Mouse (Mus musculus) limb, embryonic 12.5 days (tissue): ENCODE measurements at regions not wholly inside any gene's neighbourhood (a gene's known extent, or its start where the extent isn't known, plus 50 kb on each side); places are given as distances from the start of the nearest gene placed in this dataset.

Experiments
- ATAC-seq: fragments of 200-750 bp; cut with Nextera tagmentation; 2 replicates; pipeline ENCODE4 v1.8.0; 2017; ENCODE audit warnings: low read depth, moderate TSS enrichment; ENCODE audit not compliant: insufficient number of reproducible peaks, insufficient read depth, low FRiP score, low TSS enrichment
- H3K27ac ChIP-seq: fragments of 300-500 bp; sonication (generic); 2 replicates; pipeline ENCODE4 v1.5.1; 2016; ENCODE audit warnings: mild to moderate bottlenecking, moderate library complexity
- H3K27me3 ChIP-seq: fragments of 300-500 bp; sonication (generic); 2 replicates; pipeline ENCODE4 v1.6.1; 2016; ENCODE audit warnings: mild to moderate bottlenecking, moderate library complexity
- H3K36me3 ChIP-seq: fragments of 300-500 bp; sonication (generic); 2 replicates; pipeline ENCODE4 v1.6.1; 2016; ENCODE audit warnings: mild to moderate bottlenecking, moderate library complexity
- H3K4me1 ChIP-seq: fragments of 300-500 bp; sonication (generic); replicated peaks from 2 replicates; pipeline ENCODE4 v1.6.1; 2016
- H3K4me2 ChIP-seq: fragments of 300-500 bp; sonication (generic); 2 replicates; pipeline ENCODE4 v1.6.1; 2016; ENCODE audit warnings: mild to moderate bottlenecking, moderate library complexity
- H3K4me3 ChIP-seq: fragments of 300-500 bp; sonication (generic); replicated peaks from 2 replicates; pipeline ENCODE4 v1.5.1; 2016; ENCODE audit warnings: mild to moderate bottlenecking
- H3K9ac ChIP-seq: fragments of 300-500 bp; sonication (generic); replicated peaks from 2 replicates; pipeline ENCODE4 v1.6.1; 2016; ENCODE audit warnings: mild to moderate bottlenecking, moderate library complexity
- H3K9me3 ChIP-seq: fragments of 300-500 bp; sonication (generic); 2 replicates; pipeline ENCODE4 v1.6.1; 2016; ENCODE audit warnings: mild to moderate bottlenecking, moderate library complexity
- WGBS: fragments of 180-500 bp; shearing (Covaris S2); methylation state at CpG from one replicate; pipeline ENCODE4 v1.1.7; 2016; 5-methylcytosine and 5-hydroxymethylcytosine counted together

DNA sequence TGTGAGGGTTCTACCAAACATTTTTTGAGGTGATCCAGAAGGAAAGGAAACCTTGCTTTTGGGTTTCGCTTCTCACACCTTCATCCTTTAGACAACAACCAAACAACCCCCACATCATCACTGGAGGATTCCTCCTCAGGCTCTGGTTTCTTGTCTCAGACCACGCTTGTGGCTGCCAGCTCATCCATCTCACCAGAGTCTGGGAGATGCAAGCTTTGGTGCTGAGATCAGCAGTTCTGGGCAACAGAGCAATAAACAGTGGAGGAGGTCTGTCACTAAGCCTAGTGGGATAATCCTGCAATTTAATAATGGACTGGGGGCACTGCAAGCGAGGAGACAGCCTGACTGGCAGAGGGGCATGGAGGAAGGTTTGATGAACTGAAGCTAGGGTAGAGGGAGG is 146.3 kb upstream of the Camk1g start:
- H3K9me3 ChIP-seq = no peaks in the 10 kb centered on the region
- no peak overlapping the region for H3K9ac ChIP-seq
- H3K4me3 ChIP-seq = no peak overlapping the region
- H3K4me2 ChIP-seq = no peak overlapping the region
- no peak for ATAC-seq
- no peaks in the 10 kb centered on the region for H3K36me3 ChIP-seq
- H3K27ac ChIP-seq = 0 out of 2 replicates have a peak overlapping the region, but pooled peaks have one; percentile 80
- H3K4me1 ChIP-seq = peaks cover 45% of the 10 kb centered on the region
- H3K27me3 ChIP-seq = no peaks in the 10 kb centered on the region
- 51% methylated on average over 3 of the region's 3 CpGs for WGBS

DNA sequence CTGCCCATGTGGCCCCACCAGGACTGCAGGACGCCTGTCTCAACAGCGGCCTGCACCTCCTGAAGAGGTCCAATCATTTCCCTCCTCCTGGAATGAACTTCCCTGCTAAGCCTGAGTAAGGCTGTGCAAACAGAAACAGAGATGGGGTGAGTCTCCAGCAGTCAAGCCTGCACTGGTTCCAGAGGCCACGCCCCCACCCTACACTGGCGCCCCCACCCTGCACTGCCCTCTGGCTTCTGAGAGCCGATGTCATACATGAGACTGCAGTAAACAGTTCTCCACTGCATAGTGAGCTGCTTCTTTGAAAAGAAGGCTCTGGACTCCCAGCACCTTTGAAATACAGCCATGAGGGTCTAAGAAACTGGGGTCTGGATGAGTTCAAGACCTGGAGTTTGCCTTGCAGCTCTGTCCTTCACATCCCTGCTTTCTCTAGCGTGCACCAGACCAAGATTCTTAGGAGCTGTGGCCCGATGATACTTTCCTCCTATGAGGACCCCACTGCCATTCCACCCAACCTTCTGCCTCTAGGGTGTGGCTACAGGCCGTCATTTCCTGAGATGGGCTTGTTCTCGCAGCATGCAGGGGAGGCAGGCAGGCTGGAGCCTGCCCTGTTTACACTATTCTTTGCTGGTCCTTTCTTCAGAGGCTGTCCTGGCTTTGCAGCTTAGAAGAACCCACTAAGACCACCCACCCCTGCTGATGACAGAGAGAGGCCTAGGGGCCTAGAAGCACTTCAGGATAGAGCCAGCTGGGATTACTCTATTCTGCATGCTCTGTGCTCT is 144.0 kb upstream of the Camk1g start:
- ATAC-seq = peak; percentile 72; the same call in 1 of the 2 replicates
- peaks cover 55% of the 10 kb centered on the region for H3K4me1 ChIP-seq
- H3K4me2 ChIP-seq = no peak overlapping the region
- H3K9me3 ChIP-seq = no peaks in the 10 kb centered on the region
- no peak overlapping the region for H3K4me3 ChIP-seq
- no peaks in the 10 kb centered on the region; the same call in 1 of the 2 replicates for H3K27me3 ChIP-seq
- no peak overlapping the region for H3K9ac ChIP-seq
- peak overlapping the region; percentile 47; the same call in 1 of the 2 replicates for H3K27ac ChIP-seq
- H3K36me3 ChIP-seq = no peaks in the 10 kb centered on the region
- WGBS = 28% methylated on average over 9 of the region's 9 CpGs

DNA sequence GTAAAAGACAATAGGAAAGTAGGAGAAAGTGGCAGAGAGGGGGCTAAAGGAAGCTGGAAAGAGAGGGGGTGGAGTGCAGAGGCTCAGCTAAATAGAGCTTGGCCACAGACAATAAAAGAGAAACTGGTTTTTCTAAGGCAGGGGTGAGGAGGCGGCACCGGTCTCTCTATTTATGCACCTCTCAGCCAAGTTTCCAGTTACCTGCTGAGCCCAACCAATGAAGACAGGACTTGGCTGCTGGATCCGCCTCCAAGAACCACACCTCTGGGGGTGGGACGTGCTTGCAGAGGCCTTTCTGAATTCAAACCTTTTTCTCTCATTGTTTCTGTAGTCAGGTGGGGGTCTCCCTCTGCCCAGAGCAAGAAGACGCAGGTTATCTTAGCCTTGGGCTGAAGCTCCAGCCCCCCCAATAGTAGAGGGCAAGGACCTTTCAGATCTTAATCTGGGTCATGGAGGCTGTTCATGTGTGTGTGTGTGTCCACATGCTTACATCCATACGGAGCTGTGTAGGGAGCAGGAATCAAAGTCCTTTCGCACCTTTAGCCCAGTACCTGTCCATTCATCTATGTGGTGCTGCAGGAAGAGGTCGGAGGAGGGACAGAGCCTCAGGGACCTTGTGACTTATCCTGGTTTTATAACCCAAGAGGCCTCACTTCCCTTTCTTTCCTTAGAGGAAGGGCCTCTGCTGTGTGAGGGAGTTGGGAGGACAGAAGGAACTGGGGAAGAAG is 140.1 kb upstream of the Camk1g start:
- Histone ChIP-seq H3K36me3 (no peaks in the 10 kb centered on the region), H3K4me3 (no peak overlapping the region), H3K4me1 (peaks cover 28% of the 10 kb centered on the region), H3K4me2 (no peak overlapping the region), H3K9me3 (no peaks in the 10 kb centered on the region), H3K27me3 (no peaks in the 10 kb centered on the region; the same call in 1 of the 2 replicates), H3K27ac (no peak overlapping the region), H3K9ac (no peak overlapping the region)
- 37% methylated on average over 8 of the region's 8 CpGs for WGBS
- peak; percentile 37; the same call in 1 of the 2 replicates for ATAC-seq

DNA sequence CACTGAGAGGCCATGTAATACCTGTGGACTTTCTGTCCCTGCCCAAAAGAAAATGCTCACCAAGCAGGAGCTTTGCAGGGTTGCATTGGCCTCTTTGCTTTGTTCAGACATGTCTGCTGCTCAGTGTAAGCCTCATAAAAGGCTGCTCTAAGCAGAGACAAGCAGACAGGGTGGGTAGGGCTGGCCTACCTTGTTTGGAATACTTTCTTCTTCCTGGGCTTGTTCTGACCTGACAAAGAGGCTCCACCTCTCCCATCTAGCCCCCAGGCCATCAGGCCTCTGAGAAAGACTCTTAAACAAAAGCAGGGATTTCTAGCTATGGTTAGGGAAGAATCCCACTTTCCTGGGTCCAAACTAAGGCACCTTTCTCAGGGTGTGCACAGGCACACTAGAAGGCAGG is 138.2 kb upstream of the Camk1g start:
- Histone ChIP-seq H3K9me3 (no peaks in the 10 kb centered on the region), H3K4me3 (peak overlapping the region; percentile 21), H3K27ac (peak overlapping the region; percentile 8; the same call in 1 of the 2 replicates), H3K36me3 (no peaks in the 10 kb centered on the region), H3K4me2 (0 out of 2 replicates have a peak overlapping the region, but pooled peaks have one; percentile 1), H3K9ac (no peak overlapping the region), H3K27me3 (no peaks in the 10 kb centered on the region; the same call in 1 of the 2 replicates), H3K4me1 (peaks cover 10% of the 10 kb centered on the region; the same call in 1 of the 2 replicates)
- no peak for ATAC-seq

DNA sequence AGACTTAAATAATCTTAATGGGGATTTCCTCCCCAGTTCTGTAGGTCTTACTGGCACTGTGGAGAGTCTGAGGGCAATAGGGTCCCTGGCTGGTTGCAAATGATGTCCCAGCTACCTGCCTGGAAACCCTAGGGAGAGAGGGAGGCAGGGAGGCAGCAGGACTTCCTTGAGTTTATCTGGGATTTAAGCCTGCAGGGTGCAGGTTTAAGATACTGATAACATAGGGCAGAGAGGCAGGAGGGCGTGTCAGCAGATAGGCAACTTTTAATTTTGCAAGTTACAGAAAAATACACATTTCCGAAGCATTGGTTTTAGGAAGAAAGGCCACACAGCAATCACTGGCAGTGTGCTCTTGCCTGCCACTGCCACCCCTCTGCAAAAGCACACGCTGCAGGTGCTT is 136.9 kb upstream of the Camk1g start:
- no peaks in the 10 kb centered on the region; the same call in 1 of the 2 replicates for H3K27me3 ChIP-seq
- H3K4me2 ChIP-seq = peak overlapping the region; percentile 31
- H3K4me1 ChIP-seq = peaks cover 10% of the 10 kb centered on the region; the same call in 1 of the 2 replicates
- H3K36me3 ChIP-seq = no peaks in the 10 kb centered on the region
- H3K9me3 ChIP-seq = no peaks in the 10 kb centered on the region
- no peak overlapping the region for H3K4me3 ChIP-seq
- 70% methylated on average over 3 of the region's 3 CpGs for WGBS
- no peak for ATAC-seq
- 0 out of 2 replicates have a peak overlapping the region, but pooled peaks have one; percentile 29 for H3K27ac ChIP-seq
- H3K9ac ChIP-seq = 0 out of 2 replicates have a peak overlapping the region, but pooled peaks have one; percentile 1

DNA sequence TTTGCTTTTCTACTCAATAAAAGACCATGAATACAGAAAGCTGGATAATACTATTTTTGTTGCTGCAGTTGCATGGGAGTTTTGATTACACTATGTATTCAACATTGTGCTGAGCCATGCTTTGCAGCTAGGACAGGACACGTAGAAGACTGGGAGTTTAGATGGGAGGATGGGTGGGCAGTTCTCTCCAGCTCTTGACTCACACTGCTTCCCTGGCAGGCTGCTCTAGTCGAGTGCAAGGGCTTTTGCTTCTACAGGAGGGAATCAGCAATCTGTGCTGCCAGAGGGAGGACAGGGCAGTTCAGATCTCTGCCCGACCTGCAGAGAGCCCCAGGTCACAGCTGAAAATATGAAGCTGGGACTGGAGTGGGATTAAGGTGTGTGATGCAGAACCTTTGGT is 135.3 kb upstream of the Camk1g start:
- Histone ChIP-seq H3K27ac (no peak overlapping the region), H3K9me3 (no peaks in the 10 kb centered on the region), H3K9ac (no peak overlapping the region), H3K4me3 (no peak overlapping the region), H3K36me3 (no peaks in the 10 kb centered on the region), H3K4me2 (no peak overlapping the region), H3K27me3 (0 out of 2 replicates have a peak, but pooled peaks cover 4% of the 10 kb centered on the region), H3K4me1 (peaks cover 6% of the 10 kb centered on the region; the same call in 1 of the 2 replicates)
- WGBS = 36% methylated on average over 3 of the region's 3 CpGs
- no peak for ATAC-seq

DNA sequence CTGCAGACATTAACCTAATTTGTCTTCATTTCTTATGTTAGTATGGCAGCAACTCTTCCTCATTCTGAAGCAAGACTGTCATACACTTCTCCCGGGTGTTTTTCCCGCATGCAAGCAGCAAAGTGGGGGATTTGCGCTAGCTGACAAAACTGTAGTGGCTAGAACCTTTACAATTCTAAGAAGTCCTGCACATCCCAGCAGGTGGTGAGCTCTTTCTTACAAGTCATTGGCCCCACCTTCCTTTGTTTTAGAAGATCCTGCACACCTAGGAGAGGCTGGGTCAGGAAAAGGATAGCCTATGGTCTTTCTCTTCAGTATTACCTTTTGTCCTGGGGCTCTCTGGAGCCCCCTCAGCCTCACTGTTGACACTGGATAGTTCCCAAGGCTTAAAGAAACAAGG is 134.5 kb upstream of the Camk1g start:
- Histone ChIP-seq H3K4me3 (no peak overlapping the region), H3K4me2 (no peak overlapping the region), H3K9ac (no peak overlapping the region), H3K27ac (no peak overlapping the region), H3K36me3 (no peaks in the 10 kb centered on the region), H3K27me3 (0 out of 2 replicates have a peak, but pooled peaks cover 4% of the 10 kb centered on the region), H3K4me1 (no peaks in the 10 kb centered on the region), H3K9me3 (no peaks in the 10 kb centered on the region)
- WGBS = 48% methylated on average over 3 of the region's 3 CpGs
- ATAC-seq = no peak

DNA sequence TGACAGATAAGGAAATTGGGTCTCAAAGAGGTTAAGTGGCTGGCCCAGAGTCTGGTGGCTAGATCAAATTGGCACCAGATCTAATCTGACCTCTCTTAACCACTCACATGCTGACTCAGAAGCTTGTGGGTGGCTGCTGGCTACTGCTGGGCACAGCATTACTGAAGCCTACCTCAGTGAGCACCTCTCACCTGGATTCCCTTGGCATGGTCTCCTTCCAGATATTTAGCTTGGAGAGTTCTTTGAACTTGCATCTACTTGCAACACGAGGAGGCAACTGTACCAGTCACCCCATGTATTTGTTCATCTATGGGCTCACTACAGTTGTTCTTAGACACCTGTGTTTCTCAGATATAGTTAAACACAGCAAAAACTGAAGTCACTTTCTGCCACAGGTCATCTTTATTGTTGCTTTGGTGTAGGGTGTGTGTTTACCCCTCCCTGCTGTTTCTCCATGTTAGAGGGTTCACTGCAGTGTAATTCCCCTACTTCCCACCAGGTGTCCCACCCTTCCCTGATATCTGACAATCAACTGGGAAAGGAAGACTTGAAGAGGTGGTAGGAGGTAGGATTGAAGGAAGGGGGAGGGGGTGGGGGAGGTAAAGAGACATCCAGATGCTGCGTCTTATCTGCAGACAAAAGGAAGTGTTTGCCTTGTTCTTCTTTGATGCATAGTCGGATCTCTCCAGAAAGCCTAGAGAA is 133.7 kb upstream of the Camk1g start:
- Histone ChIP-seq H3K9ac (no peak overlapping the region), H3K27ac (no peak overlapping the region), H3K9me3 (no peaks in the 10 kb centered on the region), H3K4me1 (no peaks in the 10 kb centered on the region), H3K4me2 (no peak overlapping the region), H3K27me3 (0 out of 2 replicates have a peak, but pooled peaks cover 4% of the 10 kb centered on the region), H3K4me3 (no peak overlapping the region), H3K36me3 (no peaks in the 10 kb centered on the region)
- WGBS = 27% methylated on average over 3 of the region's 3 CpGs
- ATAC-seq = 0 out of 2 replicates have a peak, but pooled peaks have one; percentile 33

DNA sequence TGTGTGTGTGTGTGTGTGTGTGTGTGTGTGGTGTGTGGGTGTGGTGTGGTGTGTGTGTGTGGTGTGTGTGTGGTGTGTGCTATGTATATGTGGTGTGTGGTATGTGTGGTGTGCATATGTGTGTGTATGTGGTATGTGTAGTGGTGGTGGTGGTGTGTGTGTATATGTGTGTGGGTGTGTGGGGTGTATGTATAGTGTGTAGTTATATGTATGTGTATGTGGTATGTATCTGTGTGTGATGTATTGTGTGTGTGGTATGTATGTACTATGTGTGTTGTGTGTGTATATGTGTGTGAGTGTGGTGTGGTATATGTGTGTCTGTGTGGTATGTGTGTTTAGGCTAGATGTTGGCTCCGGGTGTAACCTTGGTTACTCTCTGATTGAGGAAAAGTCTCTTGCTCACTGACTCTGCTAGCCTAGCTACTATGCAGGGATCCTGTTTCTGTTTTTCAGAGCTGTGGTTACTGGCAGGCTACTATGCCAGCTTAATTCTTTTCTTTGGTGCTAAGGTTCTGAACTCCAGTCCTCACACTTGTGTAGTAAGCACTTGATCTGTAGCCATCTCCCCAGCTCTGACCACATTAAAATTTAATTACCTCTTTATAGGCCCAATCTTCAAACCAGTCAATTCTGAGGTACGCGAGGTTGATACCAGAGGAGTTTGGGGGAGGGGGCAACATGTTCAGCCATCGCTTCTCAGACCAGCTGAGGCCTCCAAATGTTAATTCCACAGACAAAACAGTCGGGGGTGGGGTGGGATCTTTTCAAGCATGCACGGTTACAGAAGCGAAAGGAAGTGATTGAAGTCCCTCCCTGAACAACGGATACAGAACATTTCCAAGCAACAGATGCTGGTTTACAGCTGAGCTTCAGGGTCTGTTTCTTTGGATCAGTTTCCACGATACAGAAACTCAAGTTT is 126.4 kb upstream of the Camk1g start:
- no peak overlapping the region for H3K9ac ChIP-seq
- H3K4me1 ChIP-seq = peaks cover 11% of the 10 kb centered on the region
- 0 out of 2 replicates have a peak, but pooled peaks cover 4% of the 10 kb centered on the region for H3K27me3 ChIP-seq
- peak; percentile 47; the same call in 1 of the 2 replicates for ATAC-seq
- no peaks in the 10 kb centered on the region for H3K9me3 ChIP-seq
- 0 out of 2 replicates have a peak overlapping the region, but pooled peaks have one; percentile 17 for H3K27ac ChIP-seq
- H3K4me2 ChIP-seq = no peak overlapping the region
- no peak overlapping the region for H3K4me3 ChIP-seq
- H3K36me3 ChIP-seq = no peaks in the 10 kb centered on the region
- 29% methylated on average over 9 of the region's 9 CpGs for WGBS

DNA sequence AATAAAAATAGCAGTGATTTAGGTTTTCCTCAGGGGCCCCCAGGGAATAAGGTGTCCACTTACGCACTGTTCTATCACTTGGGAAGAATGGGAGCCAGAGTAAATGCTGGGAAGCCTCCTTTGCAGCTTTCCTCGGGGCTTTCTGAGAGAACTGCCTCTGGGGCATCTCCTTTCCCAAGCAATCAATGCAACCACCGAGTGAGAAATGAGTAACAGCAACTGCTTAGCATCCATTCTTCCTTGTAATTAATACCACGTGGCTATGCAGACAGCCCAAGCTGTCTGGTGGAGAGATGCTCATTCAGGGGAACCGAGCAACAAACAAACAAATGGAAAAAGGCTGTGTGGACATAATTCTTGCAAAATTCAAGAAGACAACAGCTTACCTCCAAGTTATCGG is 117.9 kb upstream of the Camk1g start:
- no peak for ATAC-seq
- H3K4me1 ChIP-seq = peaks cover 19% of the 10 kb centered on the region
- no peaks in the 10 kb centered on the region for H3K9me3 ChIP-seq
- no peaks in the 10 kb centered on the region for H3K27me3 ChIP-seq
- H3K9ac ChIP-seq = no peak overlapping the region
- 26% methylated on average over 6 of the region's 6 CpGs for WGBS
- no peak overlapping the region for H3K4me2 ChIP-seq
- H3K4me3 ChIP-seq = no peak overlapping the region
- H3K27ac ChIP-seq = no peak overlapping the region
- no peaks in the 10 kb centered on the region for H3K36me3 ChIP-seq
